Mouse (Mus musculus): ENCODE data around the gene Ugt1a6a. TPM values are rescaled to one million over a fixed set of nuclear protein-coding genes. Genes with fewer than 3 reads are reported as not detected.
A peak's percentile ranks its signal among the peaks of the same experiment; 100 is the strongest.

Ugt1a6a gene
- total RNA-seq, 2 experiments from 2014 or later = 1.5 to 2.3 TPM

- intact Hi-C loops (cut with DNase I) = no loop called here
- TF ChIP-seq CTCF (IDR thresholded peaks at IDR 0.05) = no peak
- DNase-seq (ENCODE audit: extremely low spot score in 1 of 2, low spot score in 2 of 2) = no peak
- Histone ChIP-seq H3K4me3 (no peak overlapping the region), H3K27ac (no peak overlapping the region)
Observed at GRCm38 (mm10) chr1:88195687-88196086, 61.1 kb downstream of the Ugt1a6a start.

- intact Hi-C loops (cut with DNase I) = no loop called here
- no peak for TF ChIP-seq CTCF (IDR thresholded peaks at IDR 0.05)
- DNase-seq (ENCODE audit: extremely low spot score in 1 of 2, low spot score in 2 of 2) = no peak
- H3K27ac ChIP-seq = no peak overlapping the region
- H3K4me3 ChIP-seq = no peak overlapping the region
Observed at GRCm38 (mm10) chr1:88197443-88197842, 62.8 kb downstream of the Ugt1a6a start.

DNA sequence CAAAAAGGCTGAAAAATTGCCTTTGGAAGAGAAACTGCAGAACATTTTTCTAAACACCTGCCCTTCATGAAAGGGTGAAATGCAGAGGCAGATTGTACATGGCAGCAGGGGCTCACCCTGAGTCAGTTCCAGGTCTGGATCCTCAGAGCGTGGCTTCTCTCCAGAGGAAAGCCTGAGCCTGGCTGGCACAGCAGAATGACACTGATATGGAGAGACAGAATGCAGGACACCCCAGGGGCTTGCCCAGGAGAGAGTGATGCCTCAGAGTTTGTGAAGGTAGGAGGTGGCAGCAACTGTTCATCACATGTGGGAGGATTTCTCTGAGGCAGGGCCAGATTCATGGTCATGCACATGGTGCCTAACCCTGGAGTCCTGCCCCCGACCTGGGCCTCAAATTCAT is 65.4 kb downstream of the Ugt1a6a start:
- H3K4me3 ChIP-seq = no peak overlapping the region
- TF ChIP-seq CTCF (IDR thresholded peaks at IDR 0.05) = no peak
- intact Hi-C loops (cut with DNase I) = no loop called here
- no peak for DNase-seq (ENCODE audit: extremely low spot score in 1 of 2, low spot score in 2 of 2)
- H3K27ac ChIP-seq = no peak overlapping the region

DNA sequence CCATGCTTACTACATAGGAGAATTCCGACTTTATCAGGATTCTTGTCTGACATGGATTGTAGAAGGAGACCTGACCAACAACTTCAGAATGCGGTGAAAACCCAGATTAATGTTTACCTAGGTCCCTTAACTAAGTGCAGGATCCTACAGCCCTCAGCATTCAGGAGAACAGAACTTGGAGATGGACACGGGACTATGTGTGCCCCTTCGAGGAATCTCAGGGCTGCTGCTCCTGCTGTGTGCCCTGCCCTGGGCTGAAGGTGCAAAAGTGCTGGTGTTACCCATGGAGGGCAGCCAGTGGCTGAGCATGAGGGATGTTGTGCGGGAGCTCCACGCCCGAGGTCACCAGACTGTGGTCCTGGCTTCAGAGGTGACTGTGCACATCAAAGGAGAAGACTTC is 65.8 kb downstream of the Ugt1a6a start, which contains the start of gene Ugt1a2:
TSS of gene Ugt1a2 (plus strand) at position 146 of the 400 bp plus-strand sequence.
- H3K27ac ChIP-seq = no peak within 1 kb of the TSS
- intact Hi-C loops (cut with DNase I) = no loop called here
- DNase-seq (ENCODE audit: extremely low spot score in 1 of 2, low spot score in 2 of 2) = no peak
- no peak for TF ChIP-seq CTCF (IDR thresholded peaks at IDR 0.05)
- H3K4me3 ChIP-seq = no peak within 1 kb of the TSS

DNA sequence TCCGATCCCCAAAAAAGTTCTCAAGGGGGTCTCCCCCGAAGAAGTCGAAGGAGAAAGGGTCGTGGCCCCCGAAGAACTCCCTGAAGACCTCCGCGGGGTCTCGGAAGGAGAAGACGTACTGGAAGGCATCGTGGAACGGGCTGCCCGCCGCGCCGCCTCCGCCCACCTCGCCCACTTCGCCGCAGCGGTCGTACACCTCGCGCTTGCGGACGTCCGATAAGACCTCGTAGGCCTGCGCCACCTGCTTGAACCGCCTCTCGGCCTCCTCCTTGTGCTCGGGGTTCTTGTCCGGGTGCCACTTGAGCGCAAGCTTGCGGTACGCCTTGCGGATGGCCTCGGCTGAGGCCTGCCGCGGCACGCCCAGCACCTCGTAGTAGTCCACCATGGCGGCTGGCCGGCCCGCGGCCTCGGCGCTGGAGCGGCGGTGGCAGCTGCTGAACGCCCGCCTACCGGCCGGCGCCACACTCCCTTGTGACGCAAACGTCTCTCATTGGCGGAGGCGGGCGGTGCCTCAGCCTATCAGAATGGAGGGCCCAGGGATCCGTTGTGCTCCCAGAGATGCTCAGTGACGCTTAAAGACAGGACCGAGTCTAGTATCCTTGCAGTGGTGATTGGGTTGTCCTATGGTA is 70.8 kb downstream of the Ugt1a6a start, which contains the start of gene Dnajb3:
TSS of gene Dnajb3 (minus strand) at position 489 of the 629 bp plus-strand sequence.
- Histone ChIP-seq H3K27ac (0 out of 2 replicates have a peak within 1 kb of the TSS, but pooled peaks have one; percentile 44), H3K4me3 (peak within 1 kb of the TSS; percentile 45)
- DNase-seq (ENCODE audit: extremely low spot score in 1 of 2, low spot score in 2 of 2) = peak; percentile 86 to 87
- TF ChIP-seq CTCF (IDR thresholded peaks at IDR 0.05) = no peak; the same call in none of the 2 replicates
- intact Hi-C loops (cut with DNase I) = no loop called here

DNA sequence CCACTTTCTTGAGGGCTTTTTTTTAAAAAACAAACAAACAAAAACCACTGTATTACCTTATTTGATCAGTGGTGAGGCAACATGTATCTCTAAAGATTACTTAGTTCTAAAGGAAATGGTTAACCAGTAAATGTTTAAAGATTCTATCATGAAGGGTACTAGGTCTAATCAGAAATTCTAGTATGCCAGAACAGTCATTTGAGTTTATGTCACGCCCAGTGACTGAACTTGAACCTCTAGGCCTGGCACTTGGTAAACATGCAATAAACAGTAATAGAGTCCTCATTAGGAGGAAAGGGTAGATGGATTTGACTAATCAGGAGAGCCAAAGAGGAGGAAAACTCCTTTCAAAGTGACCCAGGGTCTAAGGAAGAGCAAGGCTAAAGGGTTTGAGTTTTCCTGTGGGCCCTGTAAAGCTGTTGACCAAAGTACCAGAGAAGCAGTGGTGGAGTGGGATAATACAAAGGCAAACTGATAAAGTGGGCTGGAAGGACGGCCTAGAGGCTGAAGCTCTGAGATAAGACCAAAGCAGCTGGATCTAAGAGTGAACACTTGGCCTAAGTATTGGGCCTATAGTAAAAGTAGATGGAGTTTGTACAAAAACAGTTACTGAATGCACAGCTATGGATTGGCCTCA is 72.4 kb downstream of the Ugt1a6a start:
- TF ChIP-seq CTCF (IDR thresholded peaks at IDR 0.05) = no peak
- H3K4me3 ChIP-seq = no peak overlapping the region
- intact Hi-C loops (cut with DNase I) = no loop called here
- no peak for DNase-seq (ENCODE audit: extremely low spot score in 1 of 2, low spot score in 2 of 2)
- no peak overlapping the region for H3K27ac ChIP-seq

DNA sequence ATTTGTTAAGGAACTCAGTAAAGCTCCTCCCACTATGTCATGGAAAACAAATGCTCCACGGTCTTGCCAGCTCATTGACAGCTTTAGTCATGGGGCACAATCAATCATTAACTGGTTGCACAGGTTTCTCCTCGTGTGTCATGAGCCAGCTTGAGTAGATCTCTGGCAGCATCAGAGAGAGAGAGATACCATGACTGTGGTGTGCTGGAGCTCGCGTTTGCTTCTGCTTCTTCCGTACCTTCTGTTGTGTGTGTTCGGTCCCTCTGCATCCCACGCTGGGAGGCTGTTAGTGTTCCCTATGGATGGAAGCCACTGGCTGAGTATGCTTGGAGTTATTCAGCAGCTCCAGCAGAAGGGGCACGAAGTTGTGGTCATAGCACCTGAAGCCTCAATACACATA is 77.2 kb downstream of the Ugt1a6a start, which contains the start of gene Ugt1a1:
TSS of gene Ugt1a1 (plus strand) at position 148 of the 400 bp plus-strand sequence.
- no peak within 1 kb of the TSS for H3K27ac ChIP-seq
- no peak within 1 kb of the TSS for H3K4me3 ChIP-seq
- DNase-seq (ENCODE audit: extremely low spot score in 1 of 2, low spot score in 2 of 2) = no peak
- TF ChIP-seq CTCF (IDR thresholded peaks at IDR 0.05) = no peak
- intact Hi-C loops (cut with DNase I) = no loop called here

GRCm38 (mm10) chr1:88212341-88213045 is 77.9 kb downstream of the Ugt1a6a start:
- Histone ChIP-seq H3K4me3 (no peak overlapping the region), H3K27ac (no peak overlapping the region)
- no peak for TF ChIP-seq CTCF (IDR thresholded peaks at IDR 0.05)
- intact Hi-C loops (cut with DNase I) = no loop called here
- no peak for DNase-seq (ENCODE audit: extremely low spot score in 1 of 2, low spot score in 2 of 2)

GRCm38 (mm10) chr1:88213061-88213460 is 78.5 kb downstream of the Ugt1a6a start:
- no peak for TF ChIP-seq CTCF (IDR thresholded peaks at IDR 0.05)

DNA sequence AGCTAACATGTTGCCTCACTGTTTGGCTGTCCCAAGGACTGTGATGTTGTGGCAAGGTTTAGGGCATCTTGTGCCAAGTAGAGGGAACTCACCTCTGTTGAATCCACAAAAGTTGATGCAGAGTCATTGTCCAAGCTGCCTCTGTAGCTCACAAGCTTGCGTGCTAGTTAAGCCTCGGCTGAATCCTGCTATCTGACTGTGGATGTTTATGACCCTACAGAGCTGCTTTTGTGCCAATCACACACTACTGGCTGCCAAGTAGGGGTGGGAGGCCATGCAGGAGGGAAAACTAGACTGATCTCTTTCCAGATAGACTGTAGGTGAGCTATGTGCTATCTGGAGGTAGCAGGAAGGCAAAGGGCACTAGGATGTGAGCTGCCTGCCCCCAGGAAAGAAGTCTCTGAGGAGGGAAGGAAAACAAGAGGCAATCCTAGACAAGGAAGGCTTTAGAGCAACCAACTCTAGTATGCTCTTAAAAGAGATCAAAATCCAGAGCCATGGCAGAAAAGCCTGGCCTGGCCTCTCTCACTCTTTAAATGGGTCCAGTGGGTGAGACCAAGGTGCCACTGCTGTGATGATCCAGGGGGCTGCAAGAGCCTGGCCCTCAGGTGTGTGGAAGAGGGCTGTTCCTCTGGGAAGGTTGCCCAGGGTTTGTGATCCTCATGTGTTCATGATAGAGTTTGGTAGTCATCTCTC is 79.3 kb downstream of the Ugt1a6a start:
- intact Hi-C loops (cut with DNase I) = no loop called here
- no peak for TF ChIP-seq CTCF (IDR thresholded peaks at IDR 0.05)
- H3K4me3 ChIP-seq = no peak overlapping the region
- DNase-seq (ENCODE audit: extremely low spot score in 1 of 2, low spot score in 2 of 2) = no peak
- H3K27ac ChIP-seq = no peak overlapping the region

More at GRCm38 (mm10) chr1:88213061-88213460, 78.5 kb downstream of the Ugt1a6a start:
- DNase-seq (ENCODE audit: extremely low spot score in 1 of 2, low spot score in 2 of 2) = no peak
- Histone ChIP-seq H3K27ac (no peak overlapping the region), H3K4me3 (no peak overlapping the region)
- intact Hi-C loops (cut with DNase I) = no loop called here

- intact Hi-C loops (cut with DNase I) = no loop called here
- no peak for DNase-seq (ENCODE audit: extremely low spot score in 1 of 2, low spot score in 2 of 2)
- Histone ChIP-seq H3K4me3 (no peak overlapping the region), H3K27ac (no peak overlapping the region)
- TF ChIP-seq CTCF (IDR thresholded peaks at IDR 0.05) = no peak
Observed at GRCm38 (mm10) chr1:88214462-88214952, 79.9 kb downstream of the Ugt1a6a start.

Measured in left cerebral cortex, adult 2 months (tissue).